Mouse (Mus musculus) T-helper 1 cell (primary cell): Measurements from ENCODE around the gene Itm2b.

ENCODE experiments used
- in situ Hi-C: fragments of 300-600 bp; cut with MboI, MseI; formaldehyde crosslinking; loops from one replicate; pipeline ENCODE4 v1.15.1; 2025; ENCODE audit warnings: high pct_unique_total_duplicates

Itm2b gene

GRCm38 (mm10) chr14:73384913-73385719, at the start of gene Itm2b:
Gene Itm2b (minus strand): TSS chr14:73385289.
- in situ Hi-C loops = no loop called here

- in situ Hi-C loops = no loop called here
Measured at GRCm38 (mm10) chr14:73433487-73433886, 48.4 kb upstream of the Itm2b start.

GRCm38 (mm10) chr14:73430571-73430970, 45.5 kb upstream of the Itm2b start:
- in situ Hi-C loops = no loop called here

GRCm38 (mm10) chr14:73425571-73426041, 40.5 kb upstream of the Itm2b start:
- in situ Hi-C loops = no loop called here

- in situ Hi-C loops = no loop called here
Measured at GRCm38 (mm10) chr14:73424961-73425360, 39.9 kb upstream of the Itm2b start.

GRCm38 (mm10) chr14:73423542-73423941, 38.5 kb upstream of the Itm2b start:
- in situ Hi-C loops = no loop called here

GRCm38 (mm10) chr14:73422621-73423020, 37.5 kb upstream of the Itm2b start:
- in situ Hi-C loops = no loop called here

GRCm38 (mm10) chr14:73421580-73421979, 36.5 kb upstream of the Itm2b start:
- in situ Hi-C loops = no loop called here

GRCm38 (mm10) chr14:73420138-73420745, 35.2 kb upstream of the Itm2b start:
- in situ Hi-C loops = no loop called here

GRCm38 (mm10) chr14:73416511-73416910, 31.4 kb upstream of the Itm2b start:
- in situ Hi-C loops = no loop called here

- in situ Hi-C loops = no loop called here
Measured at GRCm38 (mm10) chr14:73415376-73416035, 30.4 kb upstream of the Itm2b start.

- in situ Hi-C loops = no loop called here
Measured at GRCm38 (mm10) chr14:73411729-73412128, 26.6 kb upstream of the Itm2b start.

GRCm38 (mm10) chr14:73410083-73410482, 25.0 kb upstream of the Itm2b start:
- in situ Hi-C loops = no loop called here

GRCm38 (mm10) chr14:73408223-73408845, 23.2 kb upstream of the Itm2b start:
- in situ Hi-C loops = no loop called here

- in situ Hi-C loops = no loop called here
Measured at GRCm38 (mm10) chr14:73404016-73404415, 18.9 kb upstream of the Itm2b start.

GRCm38 (mm10) chr14:73403351-73403750, 18.3 kb upstream of the Itm2b start:
- in situ Hi-C loops = no loop called here

- in situ Hi-C loops = no loop called here
Measured at GRCm38 (mm10) chr14:73402296-73403035, 17.4 kb upstream of the Itm2b start.

GRCm38 (mm10) chr14:73401408-73401807, 16.3 kb upstream of the Itm2b start:
- in situ Hi-C loops = no loop called here

GRCm38 (mm10) chr14:73399866-73400618, 15.0 kb upstream of the Itm2b start:
- in situ Hi-C loops = no loop called here

GRCm38 (mm10) chr14:73398367-73398996, 13.4 kb upstream of the Itm2b start:
- in situ Hi-C loops = no loop called here
